Mouse (Mus musculus) heart, adult 2 months (tissue): ENCODE data around the gene Ttc25. TPM values are rescaled to one million over a fixed set of nuclear protein-coding genes. Genes with fewer than 3 reads are reported as not detected.
"Not testable (repeated sequence)": the region's sequence is repeated elsewhere in the genome, so short reads cannot be mapped to it uniquely, and the experiment has no call there.

Experiments used
- DNase-seq, 2 experiments: peaks; one replicate each; pipeline ENCODE4 v3.0.0; 2021
- H3K27ac ChIP-seq: fragments of 200-600 bp; 2 replicates; pipeline ENCODE4 v1.8.1; 2022
- H3K27me3 ChIP-seq: fragments of 200-500 bp; 2 replicates; pipeline ENCODE4 v1.6.1; 2012; ENCODE audit warnings: mild to moderate bottlenecking, low read length, inconsistent platforms, mixed read lengths; ENCODE audit not compliant: control insufficient read depth, insufficient read depth
- H3K36me3 ChIP-seq: fragments of 200-500 bp; 2 replicates; pipeline ENCODE4 v1.6.1; 2012; ENCODE audit warnings: low read length, inconsistent platforms; ENCODE audit not compliant: control insufficient read depth, insufficient read depth
- H3K4me1 ChIP-seq: fragments of 200-500 bp; 2 replicates; pipeline ENCODE4 v1.6.1; 2011; ENCODE audit warnings: low read length; ENCODE audit not compliant: control insufficient read depth, insufficient read depth
- H3K4me3 ChIP-seq: fragments of 200-600 bp; 2 replicates; pipeline ENCODE4 v1.8.1; 2022
- H3K79me2 ChIP-seq: fragments of 200-500 bp; replicated peaks from 2 replicates; pipeline ENCODE4 v1.6.1; 2012; ENCODE audit warnings: mild to moderate bottlenecking, inconsistent platforms, low read length, moderate library complexity, mixed read lengths; ENCODE audit not compliant: control insufficient read depth, insufficient read depth
- H3K9ac ChIP-seq: fragments of 200-500 bp; 2 replicates; pipeline ENCODE4 v1.6.1; 2012; ENCODE audit warnings: low read depth, mild to moderate bottlenecking, control low read depth, inconsistent platforms, low read length, mixed read lengths
- CTCF ChIP-seq: fragments of 200-600 bp; IDR thresholded peaks from 2 replicates; pipeline ENCODE4 v1.8.1; 2022; ENCODE audit warnings: antibody characterized with exemption, mild to moderate bottlenecking, moderate library complexity
- EP300 ChIP-seq: fragments of 200-500 bp; IDR thresholded peaks from 2 replicates; pipeline ENCODE4 v1.6.1; 2011; ENCODE audit warnings: low read depth, low read length, control low read depth; ENCODE audit not compliant: insufficient read depth
- POLR2A ChIP-seq: fragments of 200-500 bp; IDR thresholded peaks from 2 replicates; pipeline ENCODE4 v1.6.1; 2011; ENCODE audit warnings: mild to moderate bottlenecking, low read depth, low read length, control low read depth; ENCODE audit not compliant: insufficient read depth
- WGBS: fragments of 180-500 bp; shearing (Covaris S2); methylation state at CpG from one replicate; pipeline ENCODE4 v1.1.7; 2018; 5-methylcytosine and 5-hydroxymethylcytosine counted together
- intact Hi-C: fragments of 180-260 bp; cut with DNase I; formaldehyde crosslinking; loops from one replicate; pipeline ENCODE4 v1.15.1; 2025
- polyA plus RNA-seq: library from polyadenylated mRNA; depleted of rRNA; stranded (reverse); fragments of >200 nt; gene quantifications from 2 replicates; pipeline ENCODE4 v1.2.3, GENCODE M21; 2012
- total RNA-seq, 2 experiments: library from RNA; stranded (reverse); gene quantifications; 2 replicates each; pipeline ENCODE4 v1.2.3; 2021

Gene Ttc25
- total and polyA plus RNA-seq, 3 experiments, result 0.18 to 0.37 TPM; not detected in 1

- Histone ChIP-seq H3K4me1 (peaks cover 27% of the 10 kb centered on the region), H3K9ac (no peak overlapping the region), H3K4me3 (no peak overlapping the region), H3K27me3 (no peaks in the 10 kb centered on the region), H3K27ac (no peak overlapping the region), H3K79me2 (peaks cover 8% of the 10 kb centered on the region), H3K36me3 (peaks cover 24% of the 10 kb centered on the region)
- no peak for TF ChIP-seq POLR2A
- DNase-seq, result no peak
- 63% methylated on average over 3 of the region's 3 CpGs for WGBS
- intact Hi-C loops, result no loop called here
Measured at GRCm38 (mm10) chr11:100613241-100613640, 67.8 kb downstream of the Ttc25 start.

GRCm38 (mm10) chr11:100616332-100616731 lies 70.9 kb downstream of the Ttc25 start:
- WGBS, result 81% methylated on average over 5 of the region's 5 CpGs
- no peak for DNase-seq
- intact Hi-C loops, result no loop called here
- H3K4me3 ChIP-seq, result no peak overlapping the region
- H3K27ac ChIP-seq, result no peak overlapping the region
- peaks cover 2% of the 10 kb centered on the region; the same call in 1 of the 2 replicates for H3K36me3 ChIP-seq
- H3K27me3 ChIP-seq, result no peaks in the 10 kb centered on the region
- H3K4me1 ChIP-seq, result peaks cover 9% of the 10 kb centered on the region
- no peak overlapping the region for H3K9ac ChIP-seq
- TF ChIP-seq EP300 (no peak), POLR2A (no peak), CTCF (no peak)
- H3K79me2 ChIP-seq, result peaks cover 8% of the 10 kb centered on the region

GRCm38 (mm10) chr11:100616836-100617235 lies 71.4 kb downstream of the Ttc25 start:
- H3K79me2 ChIP-seq, intact Hi-C loops, DNase-seq, H3K4me1 ChIP-seq, H3K9ac ChIP-seq, H3K36me3 ChIP-seq, H3K27ac ChIP-seq, H3K4me3 ChIP-seq, H3K27me3 ChIP-seq: not testable (repeated sequence)
- 90% methylated on average over 7 of the region's 7 CpGs for WGBS

- Histone ChIP-seq H3K36me3 (peaks cover 2% of the 10 kb centered on the region; the same call in 1 of the 2 replicates), H3K27ac (no peak overlapping the region), H3K4me1 (peaks cover 4% of the 10 kb centered on the region), H3K79me2 (peaks cover 7% of the 10 kb centered on the region), H3K9ac (no peak overlapping the region), H3K4me3 (no peak overlapping the region; the same call in 1 of the 2 replicates), H3K27me3 (no peaks in the 10 kb centered on the region)
- WGBS, result 66% methylated on average over 4 of the region's 4 CpGs
- no peak for DNase-seq
- TF ChIP-seq CTCF (no peak), POLR2A (no peak), EP300 (no peak)
- intact Hi-C loops, result no loop called here
Measured at GRCm38 (mm10) chr11:100617480-100617879, 72.1 kb downstream of the Ttc25 start.

- no peaks in the 10 kb centered on the region for H3K27me3 ChIP-seq
- H3K4me3 ChIP-seq, result peak within 1 kb of the TSS; percentile 84
- H3K36me3 ChIP-seq, result peaks cover 2% of the 10 kb centered on the region; the same call in 1 of the 2 replicates
- H3K4me1 ChIP-seq, result peaks cover 5% of the 10 kb centered on the region
- H3K79me2 ChIP-seq, result peaks cover 6% of the 10 kb centered on the region
- peak within 1 kb of the TSS; percentile 92 for H3K27ac ChIP-seq
- intact Hi-C loops, result loop anchor here (2.0 kb wide), 1 partner anchor 48 kb away; no protein-coding TSS in a partner anchor
- DNase-seq, result peak in 1 of 2 experiments; percentile 74
- under 1% methylated on average over 36 of the region's 36 CpGs for WGBS
- H3K9ac ChIP-seq, result peak within 1 kb of the TSS; percentile 69
- no peak for TF ChIP-seq EP300
- 0 out of 2 replicates have a peak, but pooled peaks have one; percentile 33 for TF ChIP-seq POLR2A
- no peak for TF ChIP-seq CTCF
Measured at GRCm38 (mm10) chr11:100618761-100619484, 73.5 kb downstream of the Ttc25 start, which contains the start of gene Nkiras2. Gene Nkiras2 (plus strand): TSS chr11:100619244.

GRCm38 (mm10) chr11:100619485-100619975 lies 74.1 kb downstream of the Ttc25 start:
- TF ChIP-seq EP300 (peak; percentile 49; the same call in 1 of the 2 replicates), CTCF (peak; percentile 51), POLR2A (peak; percentile 72)
- Histone ChIP-seq H3K4me3 (peak overlapping the region; percentile 84), H3K36me3 (peaks cover 2% of the 10 kb centered on the region; the same call in 1 of the 2 replicates), H3K27ac (peak overlapping the region; percentile 92), H3K9ac (peak overlapping the region; percentile 69), H3K79me2 (peaks cover 6% of the 10 kb centered on the region), H3K4me1 (peaks cover 7% of the 10 kb centered on the region), H3K27me3 (no peaks in the 10 kb centered on the region)
- WGBS, result under 1% methylated on average over 40 of the region's 40 CpGs
- peak; percentile 95 to 96 for DNase-seq
- intact Hi-C loops, result loop anchor here (2.0 kb wide), 1 partner anchor 49 kb away; no protein-coding TSS in a partner anchor
